Mouse (Mus musculus) embryonic facial prominence, embryonic 11.5 days (tissue): ENCODE data around the gene Cwc27. TPM values are rescaled to one million over a fixed set of nuclear protein-coding genes. Genes with fewer than 3 reads are reported as not detected.

Experiments
- ATAC-seq: fragments of 200-750 bp; cut with Nextera tagmentation; replicated peaks from 2 replicates; pipeline ENCODE4 v1.8.0; 2017; ENCODE audit warnings: low read depth; ENCODE audit not compliant: insufficient number of reproducible peaks, low FRiP score, low TSS enrichment
- DNase-seq: peaks from one replicate; pipeline ENCODE4 v3.0.0-alpha.2; 2015; ENCODE audit warnings: low spot score
- H3K27ac ChIP-seq: fragments of 300-500 bp; sonication (generic); replicated peaks from 2 replicates; pipeline ENCODE4 v1.5.1; 2014; ENCODE audit warnings: mild to moderate bottlenecking, low read depth, low read length, control low read depth
- H3K27me3 ChIP-seq: fragments of 300-500 bp; sonication (generic); 2 replicates; pipeline ENCODE4 v1.6.1; 2014; ENCODE audit warnings: mild to moderate bottlenecking, low read length, moderate library complexity, mixed read lengths; ENCODE audit not compliant: control insufficient read depth, insufficient read depth
- H3K36me3 ChIP-seq: fragments of 300-500 bp; sonication (generic); replicated peaks from 2 replicates; pipeline ENCODE4 v1.6.1; 2014; ENCODE audit warnings: low read depth, mild to moderate bottlenecking, low read length, moderate library complexity, mixed read lengths; ENCODE audit not compliant: control insufficient read depth, insufficient read depth
- H3K4me1 ChIP-seq: fragments of 300-500 bp; sonication (generic); 2 replicates; pipeline ENCODE4 v1.6.1; 2014; ENCODE audit warnings: low read length, mixed read lengths; ENCODE audit not compliant: control insufficient read depth, insufficient read depth
- H3K4me2 ChIP-seq: fragments of 300-500 bp; sonication (generic); 2 replicates; pipeline ENCODE4 v1.6.1; 2014; ENCODE audit warnings: low read depth, mild to moderate bottlenecking, control low read depth, low read length, moderate library complexity
- H3K4me3 ChIP-seq: fragments of 300-500 bp; sonication (generic); 2 replicates; pipeline ENCODE4 v1.5.1; 2014; ENCODE audit warnings: low read depth, low read length, control low read depth
- H3K9ac ChIP-seq: fragments of 300-500 bp; sonication (generic); replicated peaks from 2 replicates; pipeline ENCODE4 v1.6.1; 2014; ENCODE audit warnings: mild to moderate bottlenecking, control low read depth, low read length
- H3K9me3 ChIP-seq: fragments of 300-500 bp; sonication (generic); replicated peaks from 2 replicates; pipeline ENCODE4 v1.6.1; 2016; ENCODE audit warnings: mild to moderate bottlenecking, low read length, inconsistent platforms, mixed read lengths; ENCODE audit not compliant: control insufficient read depth
- WGBS: fragments of 180-500 bp; shearing (Covaris S2); extraction: QIAGEN DNeasy Blood & Tissue Kit; methylation state at CpG from one replicate; pipeline ENCODE4 v1.1.7; 2014; 5-methylcytosine and 5-hydroxymethylcytosine counted together
- polyA plus RNA-seq: library from polyadenylated mRNA; unstranded; fragments of >200 nt; fragmentation: Nextera tagmentation; extraction: Ambion mirVana; gene quantifications from 2 replicates; pipeline ENCODE4 v1.2.1, GENCODE M21; 2014

The Cwc27 gene
- polyA plus RNA-seq, 1 experiment from 2014 or later, result 34.0 TPM

GRCm38 (mm10) chr13:104651763-104652162 lies 165.2 kb downstream of the Cwc27 start:
- H3K4me3 ChIP-seq, result no peak overlapping the region
- H3K9me3 ChIP-seq, result no peaks in the 10 kb centered on the region
- no peaks in the 10 kb centered on the region for H3K27me3 ChIP-seq
- ATAC-seq (no peak), DNase-seq (no peak)
- no peak overlapping the region for H3K4me2 ChIP-seq
- no peaks in the 10 kb centered on the region; the same call in 1 of the 2 replicates for H3K4me1 ChIP-seq
- 93% methylated on average over 2 of the region's 2 CpGs for WGBS
- no peak overlapping the region for H3K9ac ChIP-seq
- H3K36me3 ChIP-seq, result no peaks in the 10 kb centered on the region
- no peak overlapping the region for H3K27ac ChIP-seq

GRCm38 (mm10) chr13:104650654-104651053 lies 166.3 kb downstream of the Cwc27 start:
- H3K4me3 ChIP-seq, result no peak overlapping the region
- DNase-seq (no peak), ATAC-seq (no peak)
- H3K9me3 ChIP-seq, result no peaks in the 10 kb centered on the region
- H3K36me3 ChIP-seq, result no peaks in the 10 kb centered on the region
- no peak overlapping the region for H3K27ac ChIP-seq
- H3K4me1 ChIP-seq, result no peaks in the 10 kb centered on the region; the same call in 1 of the 2 replicates
- no peak overlapping the region for H3K9ac ChIP-seq
- H3K4me2 ChIP-seq, result no peak overlapping the region
- WGBS, result 56% methylated on average over 2 of the region's 2 CpGs
- no peaks in the 10 kb centered on the region for H3K27me3 ChIP-seq

GRCm38 (mm10) chr13:104650145-104650544 lies 166.8 kb downstream of the Cwc27 start:
- 55% methylated on average over 5 of the region's 5 CpGs for WGBS
- DNase-seq, result no peak

GRCm38 (mm10) chr13:104645778-104646425 lies 171.0 kb downstream of the Cwc27 start:
- Histone ChIP-seq H3K4me3 (no peak overlapping the region), H3K4me2 (no peak overlapping the region), H3K9me3 (no peaks in the 10 kb centered on the region), H3K27ac (no peak overlapping the region), H3K27me3 (no peaks in the 10 kb centered on the region), H3K9ac (no peak overlapping the region), H3K36me3 (no peaks in the 10 kb centered on the region), H3K4me1 (no peaks in the 10 kb centered on the region)
- ATAC-seq (no peak), DNase-seq (no peak)
- 90% methylated on average over 6 of the region's 6 CpGs for WGBS

More at GRCm38 (mm10) chr13:104650145-104650544, 166.8 kb downstream of the Cwc27 start:
- Histone ChIP-seq H3K27ac (no peak overlapping the region), H3K4me1 (no peaks in the 10 kb centered on the region; the same call in 1 of the 2 replicates), H3K4me2 (no peak overlapping the region), H3K27me3 (no peaks in the 10 kb centered on the region), H3K9me3 (no peaks in the 10 kb centered on the region), H3K9ac (no peak overlapping the region), H3K36me3 (no peaks in the 10 kb centered on the region), H3K4me3 (no peak overlapping the region)
- no peak for ATAC-seq

GRCm38 (mm10) chr13:104644185-104644584 lies 172.8 kb downstream of the Cwc27 start:
- ATAC-seq (no peak), DNase-seq (no peak)
- 95% methylated on average over 1 of the region's 1 CpGs for WGBS
- H3K27ac ChIP-seq, result no peak overlapping the region
- H3K27me3 ChIP-seq, result no peaks in the 10 kb centered on the region
- no peaks in the 10 kb centered on the region for H3K9me3 ChIP-seq
- no peak overlapping the region for H3K4me2 ChIP-seq
- no peaks in the 10 kb centered on the region for H3K4me1 ChIP-seq
- H3K9ac ChIP-seq, result no peak overlapping the region
- H3K4me3 ChIP-seq, result no peak overlapping the region
- H3K36me3 ChIP-seq, result no peaks in the 10 kb centered on the region

GRCm38 (mm10) chr13:104640694-104641454 lies 176.1 kb downstream of the Cwc27 start:
- DNase-seq (no peak), ATAC-seq (no peak)
- Histone ChIP-seq H3K27me3 (no peaks in the 10 kb centered on the region), H3K4me1 (no peaks in the 10 kb centered on the region), H3K4me2 (no peak overlapping the region), H3K9me3 (no peaks in the 10 kb centered on the region), H3K27ac (no peak overlapping the region), H3K36me3 (no peaks in the 10 kb centered on the region), H3K9ac (no peak overlapping the region), H3K4me3 (no peak overlapping the region)
- 79% methylated on average over 5 of the region's 5 CpGs for WGBS

GRCm38 (mm10) chr13:104638988-104639387 lies 178.0 kb downstream of the Cwc27 start:
- H3K9me3 ChIP-seq, result no peaks in the 10 kb centered on the region
- no peaks in the 10 kb centered on the region for H3K4me1 ChIP-seq
- no peak overlapping the region for H3K27ac ChIP-seq
- WGBS, result 88% methylated on average over 3 of the region's 3 CpGs
- H3K27me3 ChIP-seq, result no peaks in the 10 kb centered on the region
- no peaks in the 10 kb centered on the region for H3K36me3 ChIP-seq
- H3K4me2 ChIP-seq, result no peak overlapping the region
- DNase-seq (no peak), ATAC-seq (no peak)
- H3K9ac ChIP-seq, result no peak overlapping the region
- H3K4me3 ChIP-seq, result no peak overlapping the region

GRCm38 (mm10) chr13:104635965-104636462 lies 180.9 kb downstream of the Cwc27 start:
- H3K27ac ChIP-seq, result no peak overlapping the region

More at GRCm38 (mm10) chr13:104635965-104636462, 180.9 kb downstream of the Cwc27 start:
- 86% methylated on average over 6 of the region's 6 CpGs for WGBS
- H3K9me3 ChIP-seq, result no peaks in the 10 kb centered on the region
- H3K4me2 ChIP-seq, result no peak overlapping the region
- H3K4me1 ChIP-seq, result no peaks in the 10 kb centered on the region
- no peak overlapping the region for H3K9ac ChIP-seq
- no peak for ATAC-seq
- DNase-seq, result no peak
- H3K36me3 ChIP-seq, result no peaks in the 10 kb centered on the region
- no peak overlapping the region for H3K4me3 ChIP-seq
- no peaks in the 10 kb centered on the region for H3K27me3 ChIP-seq
